Mouse (Mus musculus) liver, postnatal 0 days (tissue): ENCODE measurements around the gene Tmem182. TPM values are rescaled to one million over a fixed set of nuclear protein-coding genes. Genes with fewer than 3 reads are reported as not detected.

Experiments
- ATAC-seq: fragments of 200-750 bp; cut with Nextera tagmentation; 2 replicates; pipeline ENCODE4 v1.8.0; 2017; ENCODE audit warnings: mild to moderate bottlenecking, moderate library complexity
- DNase-seq: peaks from one replicate; pipeline ENCODE4 v3.0.0-alpha.2; 2016
- H3K27ac ChIP-seq: fragments of 300-500 bp; sonication (generic); 2 replicates; pipeline ENCODE4 v1.5.1; 2014; ENCODE audit warnings: antibody characterized with exemption, moderate library complexity, mild to moderate bottlenecking, low read depth
- H3K27me3 ChIP-seq: fragments of 300-500 bp; sonication (generic); 2 replicates; pipeline ENCODE4 v1.6.1; 2014; ENCODE audit warnings: low read length, control low read depth, mixed read lengths; ENCODE audit not compliant: insufficient read depth
- H3K36me3 ChIP-seq: fragments of 300-500 bp; sonication (generic); replicated peaks from 2 replicates; pipeline ENCODE4 v1.6.1; 2014; ENCODE audit warnings: mild to moderate bottlenecking, control low read depth, low read length, moderate library complexity, mixed read lengths; ENCODE audit not compliant: insufficient read depth
- H3K4me1 ChIP-seq: fragments of 300-500 bp; sonication (generic); 2 replicates; pipeline ENCODE4 v1.6.1; 2014; ENCODE audit warnings: antibody characterized with exemption, mild to moderate bottlenecking, control low read depth; ENCODE audit not compliant: insufficient read depth
- H3K4me2 ChIP-seq: fragments of 300-500 bp; sonication (generic); 2 replicates; pipeline ENCODE4 v1.6.1; 2014; ENCODE audit warnings: low read depth, mild to moderate bottlenecking, low read length, moderate library complexity, mixed read lengths
- H3K4me3 ChIP-seq: fragments of 300-500 bp; sonication (generic); 2 replicates; pipeline ENCODE4 v1.5.1; 2014; ENCODE audit warnings: low read depth, low read length
- H3K9ac ChIP-seq: fragments of 300-500 bp; sonication (generic); replicated peaks from 2 replicates; pipeline ENCODE4 v1.6.1; 2014; ENCODE audit warnings: mild to moderate bottlenecking, moderate library complexity
- H3K9me3 ChIP-seq: fragments of 300-500 bp; sonication (generic); 2 replicates; pipeline ENCODE4 v1.6.1; 2016; ENCODE audit warnings: mild to moderate bottlenecking, control low read depth, low read length, mixed read lengths
- CTCF ChIP-seq: sonication (generic); IDR thresholded peaks from 2 replicates; pipeline ENCODE4 v1.5.1; 2016; ENCODE audit warnings: antibody characterized with exemption, low read depth
- EP300 ChIP-seq: IDR thresholded peaks from 2 replicates; pipeline ENCODE4 v1.6.1; 2016; ENCODE audit warnings: antibody characterized with exemption, low read depth, mild to moderate bottlenecking
- polyA plus RNA-seq: library from polyadenylated mRNA; unstranded; fragments of >200 nt; fragmentation: Nextera tagmentation; extraction: Ambion mirVana; gene quantifications from 2 replicates; pipeline ENCODE4 v1.2.1, GENCODE M21; 2015

The Tmem182 gene
- polyA plus RNA-seq, 1 experiment from 2014 or later = 0.06 TPM

GRCm38 (mm10) chr1:40903712-40904111 lies 98.3 kb downstream of the Tmem182 start:
- H3K4me2 ChIP-seq = no peak overlapping the region
- TF ChIP-seq EP300 (no peak), CTCF (no peak)
- H3K9me3 ChIP-seq = no peaks in the 10 kb centered on the region
- H3K36me3 ChIP-seq = no peaks in the 10 kb centered on the region
- no peak overlapping the region for H3K9ac ChIP-seq
- no peak for DNase-seq
- no peak for ATAC-seq
- H3K27me3 ChIP-seq = no peaks in the 10 kb centered on the region
- H3K4me3 ChIP-seq = no peak overlapping the region
- no peaks in the 10 kb centered on the region for H3K4me1 ChIP-seq
- no peak overlapping the region for H3K27ac ChIP-seq

Other genes with a start within 250 kb of the Tmem182 start
- not detected in 2 replicates for gene Slc9a4, start 225.5 kb upstream of the Tmem182 start, polyA plus RNA-seq
- gene Slc9a2, start 125.0 kb upstream of the Tmem182 start, polyA plus RNA-seq = 0.04 TPM in 1 of 2 replicates, not detected in the other
- 0.62 and 0.65 TPM in 2 replicates for gene Mfsd9, start 14.9 kb upstream of the Tmem182 start, polyA plus RNA-seq